Mouse (Mus musculus): ENCODE results near the gene Duox1.

GRCm38 (mm10) chr2:122380768-122381311 lies 65.4 kb downstream of the Duox1 start:
- no peak for TF ChIP-seq EP300 (IDR thresholded peaks at IDR 0.05; ENCODE audit: low read length)
- TF ChIP-seq CTCF (conservative IDR thresholded peaks at IDR 0.05 in 1 of 2, IDR thresholded peaks at IDR 0.05 in 1 of 2; ENCODE audit: low read depth in 2 of 2, low read length in 2 of 2), result peak; percentile 71 to 96
- no peak for TF ChIP-seq POLR2A (IDR thresholded peaks at IDR 0.05; ENCODE audit: low read depth, low read length)
- no peak for TF ChIP-seq USF1 (IDR thresholded peaks at IDR 0.05; ENCODE audit: low read depth, low read length)
- TF ChIP-seq JUND (conservative IDR thresholded peaks at IDR 0.05; ENCODE audit: low read depth, low read length), result no peak
- TF ChIP-seq ZNF384 (IDR thresholded peaks at IDR 0.05; ENCODE audit: low read depth, low read length), result peak; percentile 94
- TF ChIP-seq MYC (IDR thresholded peaks at IDR 0.05; ENCODE audit: low read depth, low read length), result no peak
- TF ChIP-seq MAZ (IDR thresholded peaks at IDR 0.05; ENCODE audit: low read depth, low read length), result no peak
- no peak for TF ChIP-seq MAX (IDR thresholded peaks at IDR 0.05; ENCODE audit: low read length)
- no peak for TF ChIP-seq POLR2AphosphoS2 (IDR thresholded peaks at IDR 0.05; ENCODE audit: low read depth, low read length)
- no peak; the same call in 1 of the 2 replicates for TF ChIP-seq NRF1 (IDR thresholded peaks at IDR 0.05; ENCODE audit: low read depth, low read length)
- TF ChIP-seq MAFK (IDR thresholded peaks at IDR 0.05; ENCODE audit: insufficient replicate concordance, low read length), result no peak

Measured in CH12.LX (cell line).